Mouse (Mus musculus) lung, adult 2 months (tissue): Measurements from ENCODE around the gene Commd3.

Experiments used
- CTCF ChIP-seq: fragments of 200-500 bp; IDR thresholded peaks from 2 replicates; pipeline ENCODE4 v1.5.1; 2011; ENCODE audit warnings: mild to moderate bottlenecking, low read length, control low read depth; ENCODE audit not compliant: insufficient read depth
- POLR2A ChIP-seq: fragments of 200-500 bp; IDR thresholded peaks from 2 replicates; pipeline ENCODE4 v1.6.1; 2011; ENCODE audit warnings: low read depth, mild to moderate bottlenecking, control low read depth, low read length, borderline replicate concordance; ENCODE audit errors: extremely low read depth

DNA sequence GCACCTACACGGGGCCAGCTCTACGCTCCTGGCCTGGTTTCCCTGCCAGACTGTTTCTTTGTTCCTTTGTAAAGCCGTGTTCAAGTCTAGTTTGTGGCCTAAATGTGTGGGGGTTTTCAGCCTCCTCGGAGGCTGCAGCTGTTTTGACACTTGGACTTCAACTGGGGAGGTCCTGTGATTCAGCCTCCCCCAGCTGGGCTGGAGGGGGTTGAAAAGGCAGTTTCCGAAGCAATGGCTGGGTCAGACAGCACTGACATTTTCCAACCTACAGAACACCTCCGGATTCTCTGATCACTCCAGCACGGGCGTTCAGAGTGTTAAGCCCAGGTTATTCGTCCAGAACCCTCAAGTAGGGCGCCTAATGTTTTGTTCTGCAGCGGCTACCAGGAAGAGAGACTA is 581 bp downstream of the Commd3 start:
- TF ChIP-seq POLR2A (no peak), CTCF (no peak)
